Mouse (Mus musculus) neural tube, embryonic 14.5 days (tissue): ENCODE results near the gene Abtb2. TPM values are rescaled to one million over a fixed set of nuclear protein-coding genes. Genes with fewer than 3 reads are reported as not detected.
A peak's percentile ranks its signal among the peaks of the same experiment; 100 is the strongest.

ENCODE experiments used
- ATAC-seq: fragments of 200-750 bp; cut with Nextera tagmentation; 2 replicates; pipeline ENCODE4 v1.8.0; 2017; ENCODE audit warnings: low read depth, mild to moderate bottlenecking, moderate TSS enrichment, moderate library complexity
- H3K27ac ChIP-seq: fragments of 300-500 bp; sonication (generic); 2 replicates; pipeline ENCODE4 v1.5.1; 2014; ENCODE audit warnings: low read depth, mild to moderate bottlenecking, control low read depth, low read length, moderate library complexity, mixed read lengths
- H3K27me3 ChIP-seq: fragments of 300-500 bp; sonication (generic); 2 replicates; pipeline ENCODE4 v1.6.1; 2014; ENCODE audit warnings: low read length; ENCODE audit not compliant: control insufficient read depth, insufficient read depth
- H3K36me3 ChIP-seq: fragments of 300-500 bp; sonication (generic); 2 replicates; pipeline ENCODE4 v1.6.1; 2014; ENCODE audit warnings: low read length, mixed read lengths; ENCODE audit not compliant: control insufficient read depth, insufficient read depth
- H3K4me1 ChIP-seq: fragments of 300-500 bp; sonication (generic); 2 replicates; pipeline ENCODE4 v1.6.1; 2014; ENCODE audit warnings: low read length; ENCODE audit not compliant: control insufficient read depth, insufficient read depth
- H3K4me2 ChIP-seq: fragments of 300-500 bp; sonication (generic); 2 replicates; pipeline ENCODE4 v1.6.1; 2014; ENCODE audit warnings: mild to moderate bottlenecking, low read depth, low read length, control low read depth
- H3K4me3 ChIP-seq: fragments of 300-500 bp; sonication (generic); 2 replicates; pipeline ENCODE4 v1.5.1; 2014; ENCODE audit warnings: low read depth, low read length, control low read depth, mixed read lengths
- H3K9ac ChIP-seq: fragments of 300-500 bp; sonication (generic); replicated peaks from 2 replicates; pipeline ENCODE4 v1.6.1; 2014; ENCODE audit warnings: low read depth, mild to moderate bottlenecking, control low read depth, low read length, mixed read lengths
- H3K9me3 ChIP-seq: fragments of 300-500 bp; sonication (generic); 2 replicates; pipeline ENCODE4 v1.6.1; 2016; ENCODE audit warnings: low read length; ENCODE audit not compliant: control insufficient read depth
- WGBS: fragments of 180-500 bp; shearing (Covaris S2); extraction: QIAGEN DNeasy Blood & Tissue Kit; methylation state at CpG from one replicate; pipeline ENCODE4 v1.1.7; 2014; 5-methylcytosine and 5-hydroxymethylcytosine counted together
- polyA plus RNA-seq: library from polyadenylated mRNA; unstranded; fragments of >200 nt; fragmentation: Nextera tagmentation; extraction: Ambion mirVana; gene quantifications from 2 replicates; pipeline ENCODE4 v1.2.1, GENCODE M21; 2014

The Abtb2 gene
- polyA plus RNA-seq, 1 experiment from 2014 or later: 7.8 TPM

DNA sequence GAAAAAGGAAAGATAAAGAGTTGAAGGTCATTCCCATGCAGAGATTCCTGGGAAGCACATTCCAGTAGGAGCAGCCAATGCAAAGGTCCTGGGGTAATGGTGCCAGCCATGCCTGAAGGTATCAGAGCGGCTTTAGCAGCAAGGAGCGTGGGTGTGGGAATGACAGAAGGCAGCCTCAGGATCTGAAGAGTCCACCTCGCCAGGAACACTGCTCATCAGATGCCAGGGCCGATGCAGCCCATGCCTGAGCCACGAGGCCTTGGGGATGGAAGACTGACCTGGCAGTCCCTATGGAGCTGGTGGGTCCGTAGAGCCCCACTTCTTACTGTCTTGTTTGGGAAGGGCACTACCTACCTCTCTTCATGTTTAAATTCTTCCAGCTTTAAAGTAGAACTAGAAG, 185.7 kb downstream of the Abtb2 start:
- Histone ChIP-seq H3K9me3 (no peaks in the 10 kb centered on the region), H3K36me3 (peaks cover 36% of the 10 kb centered on the region), H3K4me2 (no peak overlapping the region), H3K4me3 (no peak overlapping the region), H3K4me1 (no peaks in the 10 kb centered on the region), H3K9ac (no peak overlapping the region), H3K27me3 (no peaks in the 10 kb centered on the region), H3K27ac (no peak overlapping the region)
- ATAC-seq: no peak
- WGBS: 93% methylated on average over 6 of the region's 6 CpGs

DNA sequence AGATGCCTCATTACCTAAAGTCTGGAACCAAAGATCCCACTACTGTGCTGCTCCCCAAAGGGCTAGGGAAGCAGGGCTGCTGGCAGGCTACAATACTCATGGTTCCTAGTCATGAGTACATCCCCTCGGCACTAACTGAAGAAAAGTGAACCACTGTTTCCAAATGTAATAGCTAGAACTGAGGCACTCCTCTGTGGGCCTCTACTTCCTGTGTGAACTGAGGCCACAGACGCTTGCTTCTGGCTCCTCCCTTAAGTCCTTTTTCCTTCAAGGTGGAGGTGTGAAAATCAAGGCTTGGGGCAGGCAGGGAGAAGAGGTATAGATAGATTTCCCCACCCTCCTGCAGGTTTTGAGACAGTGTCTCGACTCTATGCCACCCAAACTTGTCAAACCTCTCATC, 188.5 kb downstream of the Abtb2 start:
- Histone ChIP-seq H3K9me3 (no peaks in the 10 kb centered on the region), H3K36me3 (peaks cover 31% of the 10 kb centered on the region)

DNA sequence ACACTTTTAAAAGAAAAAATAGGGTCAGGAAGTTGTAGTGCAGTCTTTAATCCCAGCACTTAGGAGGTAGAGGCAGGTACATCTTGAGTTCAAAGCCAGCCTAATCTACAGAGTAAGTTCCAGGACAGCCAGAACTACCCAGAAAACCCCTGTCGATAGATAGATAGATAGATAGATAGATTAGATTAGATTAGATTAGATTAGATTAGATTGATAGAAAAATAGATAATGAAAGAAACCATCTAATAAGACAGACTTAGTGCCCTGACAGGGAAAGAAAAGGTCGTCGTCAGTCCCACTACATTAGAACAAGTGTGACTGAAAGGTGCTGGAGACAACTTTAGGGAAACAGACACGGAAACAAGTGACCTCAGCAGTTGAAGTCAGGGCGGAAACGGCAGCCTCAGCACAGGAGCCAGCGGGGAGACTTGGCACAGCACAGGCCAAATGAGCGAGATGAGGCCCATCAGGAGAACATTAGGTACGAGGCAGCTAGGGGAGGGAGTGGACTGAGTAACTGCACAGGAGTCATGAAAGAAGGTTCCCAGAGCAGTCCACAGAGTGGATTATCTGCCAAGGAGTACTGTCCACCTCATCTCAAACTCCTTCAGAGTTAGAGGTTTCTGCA, 189.5 kb downstream of the Abtb2 start:
- H3K27ac ChIP-seq: no peak overlapping the region
- WGBS: 90% methylated on average over 9 of the region's 9 CpGs
- H3K27me3 ChIP-seq: no peaks in the 10 kb centered on the region
- H3K4me3 ChIP-seq: no peak overlapping the region
- H3K9me3 ChIP-seq: no peaks in the 10 kb centered on the region
- ATAC-seq: no peak
- H3K36me3 ChIP-seq: peaks cover 21% of the 10 kb centered on the region
- H3K4me1 ChIP-seq: peaks cover 3% of the 10 kb centered on the region; the same call in 1 of the 2 replicates
- H3K9ac ChIP-seq: no peak overlapping the region
- no peak overlapping the region for H3K4me2 ChIP-seq

More for the DNA sequence above, 188.5 kb downstream of the Abtb2 start:
- no peak overlapping the region for H3K4me3 ChIP-seq
- no peak overlapping the region for H3K9ac ChIP-seq
- H3K27me3 ChIP-seq: no peaks in the 10 kb centered on the region
- 91% methylated on average over 3 of the region's 3 CpGs for WGBS
- H3K27ac ChIP-seq: no peak overlapping the region
- H3K4me1 ChIP-seq: no peaks in the 10 kb centered on the region; the same call in 1 of the 2 replicates
- H3K4me2 ChIP-seq: no peak overlapping the region
- no peak for ATAC-seq

DNA sequence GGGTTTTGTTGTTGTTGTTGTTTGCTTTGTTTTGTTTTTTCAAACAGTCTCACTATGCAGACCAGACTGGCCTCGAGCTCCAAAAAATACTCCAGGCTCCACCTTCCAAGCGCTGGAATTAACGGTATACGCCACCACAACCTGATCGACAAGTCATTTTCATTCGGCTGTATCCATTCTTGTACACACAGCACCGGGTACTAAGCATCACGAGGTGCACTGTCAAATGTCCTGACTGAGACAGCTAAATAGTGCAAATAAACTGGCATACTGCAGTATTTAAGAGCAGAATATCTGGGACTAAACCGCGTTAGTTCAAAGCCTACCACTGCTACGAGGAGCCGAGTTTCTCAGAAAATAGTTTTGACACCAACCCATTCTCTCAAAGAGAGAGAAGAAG, 194.3 kb downstream of the Abtb2 start:
- no peaks in the 10 kb centered on the region for H3K27me3 ChIP-seq
- WGBS: under 1% methylated on average over 12 of the region's 12 CpGs
- H3K4me3 ChIP-seq: peak overlapping the region; percentile 65
- H3K9me3 ChIP-seq: no peaks in the 10 kb centered on the region
- peaks cover 3% of the 10 kb centered on the region; the same call in 1 of the 2 replicates for H3K4me1 ChIP-seq
- peak overlapping the region; percentile 83 for H3K4me2 ChIP-seq
- ATAC-seq: peak; percentile 12
- H3K27ac ChIP-seq: peak overlapping the region; percentile 60
- H3K36me3 ChIP-seq: peaks cover 3% of the 10 kb centered on the region; the same call in 1 of the 2 replicates
- H3K9ac ChIP-seq: peak overlapping the region; percentile 54

DNA sequence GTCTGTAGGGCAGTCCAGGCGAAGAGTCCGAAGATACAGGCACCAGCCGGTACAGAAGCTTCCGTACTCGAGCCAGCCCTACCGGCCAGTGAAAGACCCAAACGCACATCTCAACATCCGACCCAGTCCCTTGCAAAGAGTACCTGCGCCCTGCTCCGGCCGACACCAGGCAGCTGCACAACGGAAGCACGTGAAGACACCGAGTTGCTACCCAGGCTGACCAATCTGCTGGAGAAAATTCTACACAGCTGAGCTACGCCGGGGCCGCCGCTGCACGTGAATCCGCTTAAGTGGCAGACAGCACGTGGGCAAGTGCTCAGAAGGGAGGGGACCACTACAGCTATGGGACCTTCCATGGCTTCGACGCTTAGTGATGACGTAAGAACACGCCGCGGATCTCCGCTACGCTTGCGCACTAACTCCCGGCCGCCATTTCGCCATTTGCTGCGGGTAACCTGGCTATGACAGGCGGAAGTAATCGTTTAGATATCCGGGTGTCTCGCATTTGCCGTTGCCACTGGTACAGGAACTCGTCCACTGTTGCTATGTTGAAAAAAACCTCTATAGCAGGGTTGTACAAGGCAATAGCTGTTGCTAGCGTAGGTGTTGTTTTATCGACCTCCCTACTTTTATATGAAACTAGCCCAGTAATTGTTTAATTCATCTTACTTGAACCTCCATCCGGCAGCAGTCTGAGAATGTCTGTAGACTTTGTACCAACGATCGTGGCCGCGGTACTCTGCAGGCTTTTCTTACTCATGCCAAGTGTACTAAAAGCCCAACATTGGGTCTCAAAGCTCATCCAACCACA, 195.0 kb downstream of the Abtb2 start, which contains the start of gene Nat10:
TSS of gene Nat10 (minus strand) at position 365 of the 811 bp plus-strand sequence.
- peak; percentile 97 for ATAC-seq
- Histone ChIP-seq H3K4me2 (peak within 1 kb of the TSS; percentile 83), H3K9ac (peak within 1 kb of the TSS; percentile 54), H3K9me3 (no peaks in the 10 kb centered on the region), H3K27me3 (no peaks in the 10 kb centered on the region), H3K36me3 (peaks cover 7% of the 10 kb centered on the region; the same call in 1 of the 2 replicates), H3K4me1 (peaks cover 3% of the 10 kb centered on the region; the same call in 1 of the 2 replicates), H3K27ac (peak within 1 kb of the TSS; percentile 66), H3K4me3 (peak within 1 kb of the TSS; percentile 65)
- WGBS: under 1% methylated on average over 47 of the region's 47 CpGs

DNA sequence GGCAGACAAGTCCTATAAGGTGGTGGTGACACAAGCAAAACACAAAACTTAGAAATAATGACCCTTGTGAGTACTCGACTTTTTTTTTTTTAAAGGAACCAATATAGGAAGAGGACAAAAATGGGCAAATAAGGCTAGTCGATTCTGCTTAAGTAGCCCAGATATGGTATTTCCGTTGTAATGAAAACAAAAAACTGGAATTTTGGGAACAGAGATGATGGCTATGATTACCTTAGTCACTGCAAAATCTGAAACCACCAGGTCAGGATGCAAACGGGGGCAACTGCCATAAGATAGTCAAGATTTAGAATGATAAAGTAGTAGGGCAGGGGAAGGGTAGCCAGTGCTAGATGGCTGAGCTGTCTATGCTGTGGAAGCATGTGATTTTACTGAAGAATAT, 195.9 kb downstream of the Abtb2 start:
- ATAC-seq: no peak
- H3K36me3 ChIP-seq: peaks cover 16% of the 10 kb centered on the region
- 37% methylated on average over 4 of the region's 4 CpGs for WGBS
- H3K27me3 ChIP-seq: no peaks in the 10 kb centered on the region
- H3K4me3 ChIP-seq: peak overlapping the region; percentile 65
- peaks cover 3% of the 10 kb centered on the region; the same call in 1 of the 2 replicates for H3K4me1 ChIP-seq
- H3K4me2 ChIP-seq: peak overlapping the region; percentile 83
- no peaks in the 10 kb centered on the region for H3K9me3 ChIP-seq
- no peak overlapping the region for H3K27ac ChIP-seq
- no peak overlapping the region for H3K9ac ChIP-seq

DNA sequence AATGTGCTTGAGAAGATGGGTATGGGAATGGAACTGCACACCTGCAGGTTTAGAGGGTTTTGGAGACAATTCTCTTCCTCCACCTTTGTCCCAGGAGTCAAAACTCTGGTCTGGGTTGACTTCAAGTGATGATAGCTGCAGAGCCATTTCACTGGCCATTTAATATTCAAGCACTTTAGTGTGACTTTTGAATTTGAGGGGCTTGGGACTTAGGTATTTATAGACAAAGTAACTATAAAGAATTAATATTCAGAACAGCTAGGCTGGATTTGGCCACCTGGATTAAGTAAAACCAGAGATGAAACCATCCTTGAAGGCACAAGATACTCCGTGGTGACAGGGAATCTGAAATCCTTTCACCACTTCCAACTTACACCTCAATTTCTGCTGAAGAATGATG, 196.4 kb downstream of the Abtb2 start:
- H3K4me1 ChIP-seq: peaks cover 3% of the 10 kb centered on the region; the same call in 1 of the 2 replicates
- H3K9ac ChIP-seq: no peak overlapping the region
- H3K9me3 ChIP-seq: no peaks in the 10 kb centered on the region
- H3K27ac ChIP-seq: no peak overlapping the region
- no peak for ATAC-seq
- H3K4me2 ChIP-seq: no peak overlapping the region
- H3K36me3 ChIP-seq: peaks cover 17% of the 10 kb centered on the region
- 59% methylated on average over 1 of the region's 1 CpGs for WGBS
- H3K4me3 ChIP-seq: no peak overlapping the region
- H3K27me3 ChIP-seq: no peaks in the 10 kb centered on the region
